Mouse (Mus musculus) brain, adult 2 months (tissue): ENCODE measurements around the gene Pkp1.

Source experiments
- DNase-seq: peaks from one replicate; pipeline ENCODE4 v3.0.0; 2011; ENCODE audit warnings: low read depth, low spot score

Pkp1 gene

DNA sequence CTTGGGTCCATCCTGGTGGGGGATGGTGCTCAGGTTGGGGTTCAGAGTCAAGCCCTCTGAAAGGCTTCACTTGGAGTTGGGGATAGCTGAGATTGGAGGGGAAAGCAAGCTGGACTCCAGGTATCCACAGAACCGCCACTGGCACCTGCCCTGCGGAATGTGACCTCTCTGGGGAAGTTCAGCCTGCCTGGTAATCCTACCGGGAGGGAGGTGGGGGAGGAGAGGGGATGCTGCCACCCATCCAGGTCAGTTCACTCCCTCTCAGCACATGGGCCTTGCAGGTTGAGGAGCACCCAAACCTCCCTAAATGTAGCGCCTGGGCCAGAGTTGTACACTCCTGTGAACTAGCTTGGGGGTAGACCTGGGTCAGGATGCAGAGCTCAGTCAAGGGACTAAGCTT, 62.9 kb downstream of the Pkp1 start:
- no peak for DNase-seq

GRCm38 (mm10) chr1:135855344-135855687, 63.7 kb downstream of the Pkp1 start:
- DNase-seq: no peak

DNA sequence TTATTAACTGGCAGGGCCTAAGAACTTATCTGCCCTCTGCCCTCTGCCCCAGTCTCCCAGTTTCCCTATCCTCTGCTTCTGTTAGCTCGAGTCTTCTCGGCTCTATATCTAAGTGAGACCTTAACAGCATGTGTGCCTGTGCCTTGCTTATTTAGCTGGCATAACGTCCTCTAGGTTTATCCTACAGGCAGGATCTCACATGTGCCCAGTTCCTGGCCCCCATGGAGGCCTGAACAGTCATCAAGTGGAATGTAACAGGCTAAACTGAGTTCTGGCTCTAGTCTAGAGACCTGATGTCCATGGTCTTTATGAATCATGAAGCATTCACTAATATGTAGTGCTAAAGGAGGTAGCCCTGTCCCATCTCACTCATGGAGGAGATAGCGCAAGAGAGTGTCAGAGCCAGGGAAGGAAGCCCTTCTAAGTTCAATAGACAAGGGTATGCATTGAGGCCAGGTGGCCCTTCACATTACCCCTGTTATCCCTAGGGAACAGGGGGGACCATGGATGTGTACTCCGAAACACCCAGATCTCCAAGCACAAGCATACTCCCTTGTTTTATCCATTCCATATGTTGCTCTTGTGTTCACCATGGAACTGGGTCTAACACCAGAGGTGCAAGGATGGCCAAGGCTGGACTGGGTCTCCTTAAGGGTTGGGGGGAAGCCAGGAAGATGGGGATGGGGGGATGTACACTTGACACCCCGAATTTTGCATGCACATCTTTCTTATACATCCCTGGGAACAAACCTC, 64.2 kb downstream of the Pkp1 start:
- DNase-seq: no peak

DNA sequence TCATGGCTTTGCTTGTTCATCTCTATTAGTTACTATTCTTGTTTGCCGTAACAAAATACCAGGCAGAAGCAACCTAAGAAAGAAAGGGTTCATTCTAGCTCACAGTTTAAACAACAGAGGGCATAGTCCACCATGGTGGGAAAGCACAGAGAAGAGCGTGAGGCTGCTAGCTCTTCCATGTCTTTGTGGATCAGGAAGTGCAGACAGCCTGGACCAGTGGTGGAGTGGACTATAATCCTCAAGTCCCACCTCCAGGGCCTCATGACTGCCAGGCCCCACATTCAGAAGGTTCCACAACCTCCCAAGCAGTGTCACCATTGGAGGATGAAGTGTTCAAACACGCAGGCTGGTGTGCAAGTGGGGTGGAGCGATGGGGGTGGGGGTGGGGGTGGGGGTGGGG, 65.8 kb downstream of the Pkp1 start:
- DNase-seq: no peak

- DNase-seq: peak; percentile 89
Measured at GRCm38 (mm10) chr1:135852044-135852756, 66.8 kb downstream of the Pkp1 start.

DNA sequence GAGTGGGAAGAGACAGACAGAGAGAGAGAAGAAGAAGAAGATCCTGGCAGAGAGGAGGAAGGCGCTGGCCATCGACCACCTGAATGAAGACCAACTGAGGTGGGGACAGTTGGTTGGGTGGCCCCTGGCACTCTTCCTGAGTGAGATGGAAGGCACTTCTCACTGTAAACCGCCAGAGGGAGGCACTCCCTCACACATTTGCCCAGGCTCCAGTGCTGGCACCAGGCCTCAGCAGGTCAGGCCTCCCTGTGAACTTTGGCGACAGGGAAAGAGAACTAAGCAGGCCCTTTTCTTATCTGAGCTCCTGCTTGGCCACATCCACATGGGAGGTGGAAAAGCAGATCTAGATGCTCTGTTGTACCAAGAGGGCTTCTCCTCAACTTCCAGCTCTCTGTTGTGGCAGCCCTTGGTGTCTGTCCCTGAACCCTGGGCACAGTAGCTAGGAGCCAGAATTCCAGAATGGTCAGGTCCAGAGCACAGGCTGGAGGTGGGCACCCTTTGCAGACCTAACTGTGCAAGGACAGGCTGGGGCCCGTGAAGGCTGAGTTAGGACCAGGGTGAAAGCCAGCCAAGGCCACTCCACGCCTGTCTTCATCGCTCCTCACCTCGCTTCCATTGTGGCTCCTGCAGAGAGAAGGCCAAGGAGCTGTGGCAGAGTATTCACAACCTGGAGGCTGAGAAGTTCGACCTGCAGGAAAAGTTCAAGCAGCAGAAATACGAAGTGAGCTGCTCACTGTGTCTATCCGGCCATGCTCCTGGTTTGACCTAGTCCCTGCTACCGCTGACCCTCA, 68.1 kb downstream of the Pkp1 start:
- DNase-seq: peak; percentile 55

DNA sequence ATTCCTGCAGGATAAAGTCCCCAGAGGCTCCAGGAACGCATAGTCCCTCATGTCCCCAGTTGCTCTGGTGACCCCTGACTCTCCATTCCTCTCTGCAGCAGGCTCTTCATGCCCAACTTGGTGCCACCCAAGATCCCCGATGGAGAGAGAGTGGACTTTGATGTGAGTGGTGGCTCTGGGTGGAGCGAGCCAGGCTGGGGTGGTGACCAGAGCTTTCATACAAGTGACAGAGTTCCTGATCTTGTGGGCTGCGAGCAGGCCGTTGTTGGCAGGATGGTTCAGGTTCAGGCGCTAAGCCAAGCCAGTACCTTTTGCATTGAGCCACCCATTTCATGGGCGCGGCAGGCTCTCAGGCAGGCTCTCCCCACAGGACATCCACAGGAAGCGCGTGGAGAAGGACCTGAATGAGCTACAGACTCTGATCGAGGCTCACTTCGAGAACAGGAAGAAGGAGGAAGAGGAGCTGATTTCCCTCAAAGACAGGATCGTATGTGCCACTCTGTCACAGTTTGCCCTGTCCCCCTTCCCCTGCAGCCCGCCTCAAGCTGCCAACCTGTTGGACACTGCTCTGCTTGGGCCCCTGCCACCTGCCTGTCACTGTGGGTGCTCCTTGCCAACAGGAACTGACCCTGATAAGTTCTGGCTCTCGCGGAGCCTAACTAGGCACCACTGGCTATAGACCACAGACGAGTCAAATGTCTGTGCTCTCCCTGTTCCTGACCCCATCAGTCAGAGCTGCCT, 71.2 kb downstream of the Pkp1 start:
- no peak for DNase-seq

DNA sequence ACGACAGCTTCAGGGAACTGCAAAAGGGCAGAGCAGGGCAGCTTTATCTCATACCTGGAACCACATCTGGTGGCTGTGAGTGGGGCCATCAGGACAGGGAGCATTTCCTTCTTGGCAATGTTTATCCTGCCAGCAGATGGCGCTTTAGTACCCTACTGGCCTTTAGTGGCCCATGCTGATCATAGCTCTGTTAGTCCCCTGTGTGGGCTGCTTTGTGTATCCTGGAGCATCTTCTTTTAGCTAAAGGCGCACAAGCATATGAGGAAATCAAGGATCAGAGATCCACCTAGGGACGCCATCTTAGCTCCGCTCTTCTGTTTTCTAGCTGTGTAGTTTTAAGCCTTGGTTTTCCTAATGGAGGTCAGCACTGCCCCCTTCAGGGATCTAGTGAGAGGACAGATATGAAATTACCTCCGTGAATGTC, 71.9 kb downstream of the Pkp1 start:
- peak; percentile 70 for DNase-seq

DNA sequence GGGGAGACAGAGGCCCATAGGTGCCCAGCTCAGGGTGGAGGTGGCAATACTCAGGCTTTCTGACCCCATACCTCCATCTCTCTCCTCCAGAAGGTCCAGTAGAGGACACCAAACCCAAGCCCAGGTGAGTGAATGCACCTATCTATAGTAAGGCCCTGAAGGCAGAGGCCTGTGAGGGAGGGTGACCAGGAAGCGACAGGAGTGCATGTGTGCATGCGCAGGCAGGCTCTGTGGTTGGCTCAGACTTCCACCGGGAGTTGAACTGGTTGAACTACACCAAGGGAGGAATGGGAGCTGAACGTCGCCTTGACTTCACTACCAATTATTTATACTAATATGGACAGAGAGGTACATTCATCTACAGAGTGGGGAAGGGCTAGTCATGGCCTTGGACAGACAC, 72.4 kb downstream of the Pkp1 start:
- no peak for DNase-seq

- DNase-seq: no peak
Measured at GRCm38 (mm10) chr1:135844481-135844880, 74.5 kb downstream of the Pkp1 start.

DNA sequence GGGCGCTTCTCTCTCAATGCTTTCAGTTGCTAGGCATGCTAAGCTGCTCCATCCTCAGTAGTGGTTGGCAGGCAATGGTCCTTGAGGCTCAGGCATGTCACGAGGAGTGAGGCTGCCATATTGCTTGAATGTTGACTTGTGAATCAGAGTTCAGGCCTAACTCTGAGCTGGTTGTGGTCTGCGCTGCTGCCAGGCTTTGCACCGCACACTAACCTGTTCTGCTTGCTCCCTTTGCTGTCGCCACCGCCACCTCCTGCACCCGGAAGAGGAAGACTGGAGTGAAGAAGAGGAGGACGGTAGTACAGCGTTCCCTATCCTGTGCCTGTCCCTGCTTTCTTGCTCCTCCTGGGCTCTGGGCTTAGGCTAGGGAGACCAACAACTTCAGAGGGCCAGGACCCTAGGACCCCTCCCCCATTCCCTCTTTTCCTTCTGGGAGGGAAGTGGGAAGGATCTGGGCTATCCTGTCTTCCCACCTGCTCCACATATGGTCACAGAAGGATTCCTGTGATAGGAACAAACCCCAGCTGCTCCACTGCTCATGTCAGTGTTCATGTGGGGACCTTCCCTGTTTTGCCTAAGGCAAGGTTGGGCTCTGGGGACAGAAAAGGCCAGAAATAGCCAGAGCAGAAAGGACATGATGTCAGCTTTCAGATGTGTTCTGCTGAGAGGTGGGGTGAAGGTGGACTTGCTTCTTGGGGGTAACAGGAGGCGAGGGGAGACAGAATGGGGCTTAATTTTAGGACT, 75.3 kb downstream of the Pkp1 start:
- no peak for DNase-seq

DNA sequence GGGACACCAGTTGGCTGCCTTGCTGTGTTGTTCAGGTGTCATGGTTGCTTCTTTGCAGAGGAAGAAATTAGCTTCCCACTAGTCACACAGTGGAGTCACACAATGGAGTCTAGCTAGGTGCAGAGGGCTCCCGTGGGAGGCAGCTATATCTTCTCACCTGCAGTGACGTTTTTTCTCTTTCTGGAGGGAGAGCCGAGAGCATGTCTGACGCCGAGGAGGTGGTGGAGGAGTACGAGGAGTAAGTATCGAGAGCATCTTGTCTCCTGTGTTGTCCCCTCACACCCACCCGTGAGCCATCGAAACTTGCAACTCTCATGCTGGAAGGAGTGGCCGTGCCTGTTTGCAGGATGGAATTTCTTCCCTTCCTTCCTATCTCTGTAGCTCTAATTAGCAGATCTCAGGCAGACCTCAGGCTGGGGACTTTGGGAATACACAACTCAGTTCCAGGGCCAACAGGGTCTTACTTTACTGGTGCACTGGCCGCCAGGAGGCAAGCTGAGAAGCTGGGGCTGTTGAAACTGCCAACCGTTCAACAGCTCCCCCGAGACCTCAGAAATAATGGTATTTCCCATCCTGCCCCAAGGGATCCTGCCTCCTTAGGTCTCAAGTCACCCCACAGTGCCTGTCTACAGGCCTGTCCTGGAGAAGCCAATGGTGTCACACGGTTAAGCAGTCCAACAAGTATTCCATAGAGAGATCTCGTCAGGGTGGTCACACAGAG, 78.2 kb downstream of the Pkp1 start:
- DNase-seq: peak; percentile 65

DNA sequence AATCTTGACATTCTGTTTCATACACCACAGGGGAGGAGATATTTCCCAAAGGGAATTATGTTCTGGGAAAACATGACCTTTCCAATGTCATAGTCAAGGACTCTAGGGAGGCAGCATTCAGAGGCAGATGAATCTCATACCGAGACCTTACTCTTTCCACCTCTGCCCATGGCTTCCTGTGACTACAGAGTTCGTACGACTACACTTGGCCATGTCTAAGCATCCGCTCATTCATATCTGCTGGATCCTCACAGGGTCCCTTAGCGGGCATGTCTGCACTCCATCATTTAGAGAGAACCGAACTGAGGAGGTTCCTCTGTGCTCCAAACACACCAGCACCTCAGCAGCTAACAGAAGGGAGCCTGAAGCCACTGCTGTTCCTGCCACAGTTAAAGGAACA, 79.9 kb downstream of the Pkp1 start:
- DNase-seq: no peak

DNA sequence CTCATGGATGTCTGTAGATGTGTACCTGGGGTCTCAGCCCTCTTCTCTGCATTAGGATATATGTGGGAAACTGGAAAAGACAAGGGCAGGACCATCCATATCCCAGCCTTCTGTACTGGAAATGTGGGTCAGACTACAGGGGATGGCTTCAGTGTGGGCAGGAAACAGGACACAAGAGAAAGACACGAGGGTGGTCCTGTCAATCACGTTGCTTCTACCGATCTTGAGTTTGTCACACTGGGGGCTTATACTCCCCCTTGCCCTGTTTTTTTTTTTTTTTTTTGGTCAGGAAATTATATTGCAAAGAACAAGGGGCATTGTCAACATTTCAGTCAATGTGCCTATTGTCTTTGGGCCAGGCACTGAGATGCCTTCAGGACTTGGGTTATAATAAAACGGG, 80.4 kb downstream of the Pkp1 start:
- DNase-seq: no peak

- DNase-seq: no peak
Measured at GRCm38 (mm10) chr1:135835716-135836483, 83.1 kb downstream of the Pkp1 start, which contains the start of gene Tnnt2. Gene Tnnt2, plus strand, starts transcription at chr1:135836354.

DNA sequence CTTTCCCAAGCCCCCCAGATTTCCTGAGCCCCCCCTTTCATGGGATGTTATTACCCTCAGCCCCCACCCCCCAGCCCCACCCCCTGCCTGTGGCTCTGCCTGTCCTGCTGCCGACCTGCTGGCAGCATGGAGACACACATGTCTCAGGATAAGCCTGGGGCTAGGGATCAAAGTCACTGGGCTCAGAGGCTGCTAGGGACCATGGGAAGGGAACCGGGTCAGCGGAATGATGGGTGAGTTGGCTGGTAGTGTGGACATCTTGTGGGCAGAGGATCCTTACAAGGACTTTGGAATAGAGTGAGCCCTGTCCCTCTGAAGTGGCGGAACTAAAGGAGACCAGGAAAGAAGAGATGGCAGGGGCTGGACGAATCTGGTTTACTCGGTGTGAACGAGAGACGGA, 84.0 kb downstream of the Pkp1 start:
- no peak for DNase-seq

GRCm38 (mm10) chr1:135834206-135834859, 84.7 kb downstream of the Pkp1 start:
- DNase-seq: peak; percentile 52

DNA sequence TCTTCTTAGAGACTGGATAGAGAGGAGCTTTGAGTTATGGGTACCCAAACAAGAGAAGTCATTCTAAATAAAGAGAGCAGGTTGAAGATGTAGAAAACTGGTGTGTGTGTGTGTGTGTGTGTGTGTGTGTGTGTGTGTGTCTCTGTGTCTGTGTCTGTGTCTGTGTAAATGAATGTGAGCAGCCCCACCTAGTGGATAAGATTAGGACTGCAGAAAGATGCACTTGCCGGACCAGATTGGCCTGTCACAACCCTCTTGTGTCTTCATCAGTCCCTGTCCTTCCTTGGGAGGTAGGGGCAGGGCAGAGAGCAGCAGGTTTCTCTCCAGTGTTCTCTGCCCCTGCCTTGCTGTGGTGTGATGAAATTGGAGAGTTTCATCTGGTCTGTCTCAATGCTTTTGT, 90.1 kb downstream of the Pkp1 start:
- peak; percentile 81 for DNase-seq

DNA sequence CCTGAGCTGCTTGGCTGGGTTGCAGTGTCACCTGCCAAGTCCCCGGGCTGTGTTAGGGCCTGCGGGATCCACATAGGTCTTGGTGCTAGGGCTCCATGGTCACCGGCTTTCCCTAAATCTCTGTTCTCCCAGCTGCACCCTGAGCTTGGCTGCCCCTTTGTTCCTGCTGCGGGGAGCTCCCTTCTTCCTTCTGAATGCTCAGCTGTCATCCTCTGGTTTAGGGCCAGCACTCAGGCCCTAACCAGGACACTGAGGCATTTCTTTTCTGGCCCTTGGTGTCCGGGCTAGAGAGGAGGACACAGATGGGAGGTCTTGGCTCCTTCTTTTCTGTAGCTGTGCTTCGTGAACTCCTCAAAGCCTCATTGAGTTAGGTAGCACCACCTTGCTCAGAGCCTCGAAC, 97.2 kb downstream of the Pkp1 start:
- DNase-seq: peak; percentile 63
